Mouse (Mus musculus): Measurements from ENCODE around the gene Cdc42bpg. TPM values are rescaled to one million over a fixed set of nuclear protein-coding genes. Genes with fewer than 3 reads are reported as not detected.
A peak's percentile ranks its signal among the peaks of the same experiment; 100 is the strongest.

Cdc42bpg gene
- polyA plus RNA-seq, 1 experiment from 2014 or later, result 0.64 TPM

MicroRNAs encoded within 50 kb of the gene (microRNA counts, 519-probe panel; counts per million panel counts)
- microRNA mmu-miR-192, result 2,239 counts per million, percentile 40 among the panel's probes with 10 or more counts

Small RNA genes lying within 50 kb of the gene (microRNA-seq; reads per million reads assigned to microRNA genes)
- gene Mir192, result 86.6 reads per million, percentile 48 among the genes with 10 or more reads in this experiment
- 42.8 reads per million, percentile 42 among the genes with 10 or more reads in this experiment for gene Mir194-2
- 0.79 reads per million for gene Mir6989

Other genes starting within 250 kb of the Cdc42bpg start
- gene Mrpl49, start 248.7 kb upstream of the Cdc42bpg start, polyA plus RNA-seq (2015; fragmentation: Nextera tagmentation; extraction: Ambion mirVana), result 60.4 and 67.4 TPM in 2 replicates
- 354 and 453 TPM in 2 replicates for gene Fau, start 248.6 kb upstream of the Cdc42bpg start, polyA plus RNA-seq (2015; fragmentation: Nextera tagmentation; extraction: Ambion mirVana)
- 21.8 and 24.7 TPM in 2 replicates for gene Znhit2, start 245.3 kb upstream of the Cdc42bpg start, polyA plus RNA-seq (2015; fragmentation: Nextera tagmentation; extraction: Ambion mirVana)
- gene Tm7sf2, start 238.1 kb upstream of the Cdc42bpg start, polyA plus RNA-seq (2015; fragmentation: Nextera tagmentation; extraction: Ambion mirVana), result 6.6 and 8.7 TPM in 2 replicates
- gene Vps51, start 229.2 kb upstream of the Cdc42bpg start, polyA plus RNA-seq (2015; fragmentation: Nextera tagmentation; extraction: Ambion mirVana), result 49.0 and 50.7 TPM in 2 replicates
- gene Tmem262, start 226.4 kb upstream of the Cdc42bpg start, polyA plus RNA-seq (2015; fragmentation: Nextera tagmentation; extraction: Ambion mirVana), result not detected in 2 replicates
- 0.56 and 1.3 TPM in 2 replicates for gene Gm28374, start 224.2 kb upstream of the Cdc42bpg start, polyA plus RNA-seq (2015; fragmentation: Nextera tagmentation; extraction: Ambion mirVana)
- gene Zfpl1, start 221.5 kb upstream of the Cdc42bpg start, polyA plus RNA-seq (2015; fragmentation: Nextera tagmentation; extraction: Ambion mirVana), result 46.1 and 48.1 TPM in 2 replicates
- 26.9 and 28.1 TPM in 2 replicates for gene Cdca5, start 221.5 kb upstream of the Cdc42bpg start, polyA plus RNA-seq (2015; fragmentation: Nextera tagmentation; extraction: Ambion mirVana)
- 0.30 and 0.49 TPM in 2 replicates for gene AC131692.1, start 212.0 kb upstream of the Cdc42bpg start, polyA plus RNA-seq (2015; fragmentation: Nextera tagmentation; extraction: Ambion mirVana)
- 0.27 and 3.9 TPM in 2 replicates for gene Naaladl1, start 200.7 kb upstream of the Cdc42bpg start, polyA plus RNA-seq (2015; fragmentation: Nextera tagmentation; extraction: Ambion mirVana)
- gene Sac3d1, start 187.8 kb upstream of the Cdc42bpg start, polyA plus RNA-seq (2015; fragmentation: Nextera tagmentation; extraction: Ambion mirVana), result 32.3 and 33.9 TPM in 2 replicates
- 20.5 and 25.1 TPM in 2 replicates for gene Snx15, start 178.2 kb upstream of the Cdc42bpg start, polyA plus RNA-seq (2015; fragmentation: Nextera tagmentation; extraction: Ambion mirVana)
- 0.11 TPM in 1 of 2 replicates, not detected in the other for gene Batf2, start 165.5 kb upstream of the Cdc42bpg start, polyA plus RNA-seq (2015; fragmentation: Nextera tagmentation; extraction: Ambion mirVana)
- 77.2 and 84.5 TPM in 2 replicates for gene Arl2, start 164.9 kb upstream of the Cdc42bpg start, polyA plus RNA-seq (2015; fragmentation: Nextera tagmentation; extraction: Ambion mirVana)
- not detected in 2 replicates for gene Majin, start 122.1 kb upstream of the Cdc42bpg start, polyA plus RNA-seq (2015; fragmentation: Nextera tagmentation; extraction: Ambion mirVana)
- 0.25 TPM in 1 of 2 replicates, not detected in the other for gene Gpha2, start 80.1 kb upstream of the Cdc42bpg start, polyA plus RNA-seq (2015; fragmentation: Nextera tagmentation; extraction: Ambion mirVana)
- gene Ppp2r5b, start 70.6 kb upstream of the Cdc42bpg start, polyA plus RNA-seq (2015; fragmentation: Nextera tagmentation; extraction: Ambion mirVana), result 22.6 and 23.4 TPM in 2 replicates
- gene Atg2a, start 64.8 kb upstream of the Cdc42bpg start, polyA plus RNA-seq (2015; fragmentation: Nextera tagmentation; extraction: Ambion mirVana), result 8.0 and 8.9 TPM in 2 replicates
- gene Ehd1, start 29.7 kb upstream of the Cdc42bpg start, polyA plus RNA-seq (2015; fragmentation: Nextera tagmentation; extraction: Ambion mirVana), result 63.7 and 73.2 TPM in 2 replicates
- 45.8 and 47.8 TPM in 2 replicates for gene Men1, start 28.5 kb downstream of the Cdc42bpg start, polyA plus RNA-seq (2015; fragmentation: Nextera tagmentation; extraction: Ambion mirVana)
- gene Map4k2, start 34.7 kb downstream of the Cdc42bpg start, polyA plus RNA-seq (2015; fragmentation: Nextera tagmentation; extraction: Ambion mirVana), result 17.2 and 18.5 TPM in 2 replicates
- gene Sf1, start 57.2 kb downstream of the Cdc42bpg start, polyA plus RNA-seq (2015; fragmentation: Nextera tagmentation; extraction: Ambion mirVana), result 80.2 and 86.7 TPM in 2 replicates
- 362 and 381 TPM in 2 replicates for gene Pygm, start 77.9 kb downstream of the Cdc42bpg start, polyA plus RNA-seq (2015; fragmentation: Nextera tagmentation; extraction: Ambion mirVana)
- gene Rasgrp2, start 92.9 kb downstream of the Cdc42bpg start, polyA plus RNA-seq (2015; fragmentation: Nextera tagmentation; extraction: Ambion mirVana), result 68.8 and 69.8 TPM in 2 replicates
- gene Nrxn2, start 112.3 kb downstream of the Cdc42bpg start, polyA plus RNA-seq (2015; fragmentation: Nextera tagmentation; extraction: Ambion mirVana), result 0.37 and 0.77 TPM in 2 replicates
- gene Slc22a12, start 236.6 kb downstream of the Cdc42bpg start, polyA plus RNA-seq (2015; fragmentation: Nextera tagmentation; extraction: Ambion mirVana), result not detected in 2 replicates